Mouse (Mus musculus): ENCODE results near the gene Sft2d1. TPM values are rescaled to one million over a fixed set of nuclear protein-coding genes. Genes with fewer than 3 reads are reported as not detected.

Sft2d1 gene
- polyA plus RNA-seq, 2 experiments, result 46.9 to 51.7 TPM

- peaks cover 0 to 9% of the 10 kb centered on the region in 2 experiments; a peak in 2 of 4 replicates for H3K4me1 ChIP-seq (replicated peaks; ENCODE audit: control insufficient read depth in 2 of 2, insufficient read depth in 2 of 2, low read length in 1 of 2)
- WGBS (ENCODE audit: insufficient replicate concordance), result 42% methylated on average over 7 of the region's 7 CpGs
- H3K27ac ChIP-seq, result no peak overlapping the region
- TF ChIP-seq EP300 (IDR thresholded peaks at IDR 0.05; ENCODE audit: low read depth), result no peak
- ATAC-seq (ENCODE audit: insufficient read depth), result no peak
- no peaks in the 10 kb centered on the region for H3K36me3 ChIP-seq (replicated peaks; ENCODE audit: control insufficient read depth, insufficient read depth, low read depth)
- no peak overlapping the region for H3K9ac ChIP-seq (replicated peaks)
- DNase-seq (ENCODE audit: low read depth in 3 of 3, low spot score in 3 of 3), result no peak
- H3K4me2 ChIP-seq (ENCODE audit: low read depth), result no peak overlapping the region
- no peaks in the 10 kb centered on the region for H3K9me3 ChIP-seq (ENCODE audit: control insufficient read depth, low read length)
- no peaks in the 10 kb centered on the region for H3K27me3 ChIP-seq (ENCODE audit: control insufficient read depth, insufficient read depth, low read length)
- H3K4me3 ChIP-seq (ENCODE audit: insufficient read depth in 1 of 2, low read depth in 2 of 2, low read length in 2 of 2), result no peak overlapping the region
Measured at GRCm38 (mm10) chr17:8276680-8277079, 34.2 kb upstream of the Sft2d1 start.

GRCm38 (mm10) chr17:8277266-8277665 lies 33.6 kb upstream of the Sft2d1 start:
- no peak overlapping the region for H3K27ac ChIP-seq
- H3K27me3 ChIP-seq (ENCODE audit: control insufficient read depth, insufficient read depth, low read length), result no peaks in the 10 kb centered on the region
- peaks cover 0 to 8% of the 10 kb centered on the region in 2 experiments; a peak in 2 of 4 replicates for H3K4me1 ChIP-seq (replicated peaks; ENCODE audit: control insufficient read depth in 2 of 2, insufficient read depth in 2 of 2, low read length in 1 of 2)
- H3K36me3 ChIP-seq (replicated peaks; ENCODE audit: control insufficient read depth, insufficient read depth, low read depth), result no peaks in the 10 kb centered on the region
- H3K4me3 ChIP-seq (ENCODE audit: insufficient read depth in 1 of 2, low read depth in 2 of 2, low read length in 2 of 2), result no peak overlapping the region
- H3K4me2 ChIP-seq (ENCODE audit: low read depth), result no peak overlapping the region
- ATAC-seq (ENCODE audit: insufficient read depth) (no peak), DNase-seq (ENCODE audit: low read depth in 3 of 3, low spot score in 3 of 3) (no peak)
- H3K9me3 ChIP-seq (ENCODE audit: control insufficient read depth, low read length), result no peaks in the 10 kb centered on the region
- WGBS (ENCODE audit: insufficient replicate concordance), result 88% methylated on average over 3 of the region's 3 CpGs
- TF ChIP-seq EP300 (IDR thresholded peaks at IDR 0.05; ENCODE audit: low read depth) (no peak), CTCF (IDR thresholded peaks at IDR 0.05; ENCODE audit: low read depth) (no peak)
- H3K9ac ChIP-seq (replicated peaks), result no peak overlapping the region

GRCm38 (mm10) chr17:8278356-8278755 lies 32.5 kb upstream of the Sft2d1 start:
- DNase-seq (ENCODE audit: low read depth in 3 of 3, low spot score in 3 of 3) (no peak), ATAC-seq (ENCODE audit: insufficient read depth) (no peak)
- no peak for TF ChIP-seq CTCF (IDR thresholded peaks at IDR 0.05; ENCODE audit: low read depth)
- TF ChIP-seq EP300 (IDR thresholded peaks at IDR 0.05; ENCODE audit: low read depth), result no peak
- Histone ChIP-seq H3K4me1 (replicated peaks; ENCODE audit: control insufficient read depth in 2 of 2, insufficient read depth in 2 of 2, low read length in 1 of 2) (peaks cover 0 to 4% of the 10 kb centered on the region in 2 experiments; a peak in 2 of 4 replicates), H3K4me3 (ENCODE audit: insufficient read depth in 1 of 2, low read depth in 2 of 2, low read length in 2 of 2) (no peak overlapping the region), H3K36me3 (replicated peaks; ENCODE audit: control insufficient read depth, insufficient read depth, low read depth) (no peaks in the 10 kb centered on the region), H3K27ac (no peak overlapping the region), H3K27me3 (ENCODE audit: control insufficient read depth, insufficient read depth, low read length) (no peaks in the 10 kb centered on the region), H3K4me2 (ENCODE audit: low read depth) (no peak overlapping the region), H3K9ac (replicated peaks) (no peak overlapping the region), H3K9me3 (ENCODE audit: control insufficient read depth, low read length) (no peaks in the 10 kb centered on the region)
- WGBS (ENCODE audit: insufficient replicate concordance), result 58% methylated on average over 3 of the region's 3 CpGs

- peaks cover 6 to 7% of the 10 kb centered on the region in 2 experiments for H3K4me1 ChIP-seq (replicated peaks; ENCODE audit: control insufficient read depth in 2 of 2, insufficient read depth in 2 of 2, low read length in 1 of 2)
- H3K36me3 ChIP-seq (replicated peaks; ENCODE audit: control insufficient read depth, insufficient read depth, low read depth), result no peaks in the 10 kb centered on the region
- peak; percentile 67 for ATAC-seq (ENCODE audit: insufficient read depth)
- peak in 1 of 3 experiments; percentile 43 for DNase-seq (ENCODE audit: low read depth in 3 of 3, low spot score in 3 of 3)
- TF ChIP-seq CTCF (IDR thresholded peaks at IDR 0.05; ENCODE audit: low read depth) (no peak), EP300 (IDR thresholded peaks at IDR 0.05; ENCODE audit: low read depth) (no peak)
- H3K27ac ChIP-seq, result peak within 1 kb of the TSS; percentile 73
- under 1% methylated on average over 34 of the region's 35 CpGs for WGBS (ENCODE audit: insufficient replicate concordance)
- peak within 1 kb of the TSS; percentile 92 for H3K9ac ChIP-seq (replicated peaks)
- no peaks in the 10 kb centered on the region for H3K27me3 ChIP-seq (ENCODE audit: control insufficient read depth, insufficient read depth, low read length)
- peak within 1 kb of the TSS; percentile 99 for H3K4me2 ChIP-seq (ENCODE audit: low read depth)
- H3K4me3 ChIP-seq (ENCODE audit: insufficient read depth in 1 of 2, low read depth in 2 of 2, low read length in 2 of 2), result peak within 1 kb of the TSS; percentile 81 to 85
- no peaks in the 10 kb centered on the region for H3K9me3 ChIP-seq (ENCODE audit: control insufficient read depth, low read length)
Measured at GRCm38 (mm10) chr17:8282821-8283525, 27.9 kb upstream of the Sft2d1 start, which contains the start of gene Mpc1. TSS of gene Mpc1 (plus strand) at chr17:8282904.

GRCm38 (mm10) chr17:8283526-8284253 lies 27.2 kb upstream of the Sft2d1 start:
- Histone ChIP-seq H3K4me2 (ENCODE audit: low read depth) (peak overlapping the region; percentile 99), H3K27me3 (ENCODE audit: control insufficient read depth, insufficient read depth, low read length) (no peaks in the 10 kb centered on the region), H3K4me3 (ENCODE audit: insufficient read depth in 1 of 2, low read depth in 2 of 2, low read length in 2 of 2) (peak overlapping the region; percentile 81 to 85), H3K9ac (replicated peaks) (peak overlapping the region; percentile 92), H3K9me3 (ENCODE audit: control insufficient read depth, low read length) (no peaks in the 10 kb centered on the region), H3K4me1 (replicated peaks; ENCODE audit: control insufficient read depth in 2 of 2, insufficient read depth in 2 of 2, low read length in 1 of 2) (peaks cover 6 to 7% of the 10 kb centered on the region in 2 experiments), H3K36me3 (replicated peaks; ENCODE audit: control insufficient read depth, insufficient read depth, low read depth) (no peaks in the 10 kb centered on the region), H3K27ac (peak overlapping the region; percentile 73)
- peak; percentile 95 for ATAC-seq (ENCODE audit: insufficient read depth)
- TF ChIP-seq CTCF (IDR thresholded peaks at IDR 0.05; ENCODE audit: low read depth), result peak; percentile 66
- no peak for TF ChIP-seq EP300 (IDR thresholded peaks at IDR 0.05; ENCODE audit: low read depth)
- peak; percentile 89 to 90 (median 90) for DNase-seq (ENCODE audit: low read depth in 3 of 3, low spot score in 3 of 3)
- under 1% methylated on average over 76 of the region's 77 CpGs for WGBS (ENCODE audit: insufficient replicate concordance)
